Mouse (Mus musculus) heart, adult 9 months (tissue): ENCODE results near the gene Tfb2m.

Experiments used
- DNase-seq, 2 experiments: peaks; one replicate each; pipeline ENCODE4 v3.0.0; 2022; ENCODE audit warnings: low spot score in 2 of 2

Gene Tfb2m

GRCm38 (mm10) chr1:179502565-179502964, 43.5 kb downstream of the Tfb2m start:
- DNase-seq: no peak

- no peak for DNase-seq
Observed at GRCm38 (mm10) chr1:179499257-179499656, 46.8 kb downstream of the Tfb2m start.

- DNase-seq: no peak
Observed at GRCm38 (mm10) chr1:179492908-179493307, 53.2 kb downstream of the Tfb2m start.

GRCm38 (mm10) chr1:179488520-179488919, 57.5 kb downstream of the Tfb2m start:
- no peak for DNase-seq

GRCm38 (mm10) chr1:179487990-179488389, 58.1 kb downstream of the Tfb2m start:
- DNase-seq: no peak

GRCm38 (mm10) chr1:179487238-179487637, 58.8 kb downstream of the Tfb2m start:
- DNase-seq: no peak

- DNase-seq: peak in 1 of 2 experiments; percentile 11
Observed at GRCm38 (mm10) chr1:179485784-179486540, 60.1 kb downstream of the Tfb2m start.

GRCm38 (mm10) chr1:179480862-179481261, 65.2 kb downstream of the Tfb2m start:
- no peak for DNase-seq
